Mouse (Mus musculus) left cerebral cortex, postnatal 36 days (tissue): Measurements from ENCODE around the gene Ptpn9. TPM values are rescaled to one million over a fixed set of nuclear protein-coding genes. Genes with fewer than 3 reads are reported as not detected.
A peak's percentile ranks its signal among the peaks of the same experiment; 100 is the strongest.

Source experiments
- DNase-seq, 2 experiments: peaks; one replicate each; pipeline ENCODE4 v3.0.0; 2021 to 2022; ENCODE audit warnings: low spot score in 2 of 2, mixed read lengths in 1 of 2
- intact Hi-C: fragments of 180-260 bp; cut with DNase I; formaldehyde crosslinking; loops from one replicate; pipeline ENCODE4 v1.15.1; 2025
- total RNA-seq, 2 experiments: library from RNA; stranded (reverse); gene quantifications; 2 replicates each; pipeline ENCODE4 v1.2.3; 2021

Gene Ptpn9
- total RNA-seq, 2 experiments from 2014 or later = 25.3 to 32.7 TPM

GRCm38 (mm10) chr9:57003011-57003410 is 8.3 kb downstream of the Ptpn9 start:
- intact Hi-C loops = no loop called here

GRCm38 (mm10) chr9:57012393-57012792 is 17.7 kb downstream of the Ptpn9 start:
- intact Hi-C loops = no loop called here
- DNase-seq = no peak

More at GRCm38 (mm10) chr9:57003011-57003410, 8.3 kb downstream of the Ptpn9 start:
- DNase-seq = no peak

- intact Hi-C loops = no loop called here
- no peak for DNase-seq
Observed at GRCm38 (mm10) chr9:57012895-57013294, 18.2 kb downstream of the Ptpn9 start.

- no peak for DNase-seq
- intact Hi-C loops = no loop called here
Observed at GRCm38 (mm10) chr9:57013756-57014155, 19.0 kb downstream of the Ptpn9 start.

- DNase-seq = no peak
- intact Hi-C loops = no loop called here
Observed at GRCm38 (mm10) chr9:57014766-57015165, 20.0 kb downstream of the Ptpn9 start.

- DNase-seq = no peak
- intact Hi-C loops = no loop called here
Observed at GRCm38 (mm10) chr9:57017631-57018030, 22.9 kb downstream of the Ptpn9 start.

- peak; percentile 28 to 35 for DNase-seq
- intact Hi-C loops = loop anchor here (5.0 kb wide), 1 partner anchor 34 kb away; no protein-coding TSS in a partner anchor
Observed at GRCm38 (mm10) chr9:57031756-57032155, 37.0 kb downstream of the Ptpn9 start.

- intact Hi-C loops = no loop called here
- DNase-seq = peak in 1 of 2 experiments; percentile 27
Observed at GRCm38 (mm10) chr9:57056237-57056636, 61.5 kb downstream of the Ptpn9 start.

GRCm38 (mm10) chr9:57064164-57064563 is 69.4 kb downstream of the Ptpn9 start:
- no peak for DNase-seq
- intact Hi-C loops = no loop called here

GRCm38 (mm10) chr9:57068266-57068665 is 73.5 kb downstream of the Ptpn9 start:
- intact Hi-C loops = no loop called here
- no peak for DNase-seq

- intact Hi-C loops = loop anchor here (5.0 kb wide), 1 partner anchor 118 kb away; the partner anchor contains the start of gene Snupn
- no peak for DNase-seq
Observed at GRCm38 (mm10) chr9:57070262-57070661, 75.5 kb downstream of the Ptpn9 start.

GRCm38 (mm10) chr9:57070800-57071545 is 76.2 kb downstream of the Ptpn9 start:
- intact Hi-C loops = loop anchor here (5.0 kb wide), 1 partner anchor 119 kb away; the partner anchor contains the start of gene Snupn
- DNase-seq = no peak

GRCm38 (mm10) chr9:57071801-57072351 is 77.2 kb downstream of the Ptpn9 start, which contains the start of gene Sin3a:
Gene Sin3a, plus strand, starts transcription at chr9:57072040.
- intact Hi-C loops = loop anchor here (5.0 kb wide), 1 partner anchor 120 kb away; the partner anchor contains the start of gene Snupn
- DNase-seq = peak; percentile 66 to 74

GRCm38 (mm10) chr9:57072526-57072988 is 77.8 kb downstream of the Ptpn9 start:
- DNase-seq = no peak
- intact Hi-C loops = loop anchor here (5.0 kb wide), 1 partner anchor 120 kb away; the partner anchor contains the start of gene Snupn

- peak; percentile 92 to 93 for DNase-seq
- intact Hi-C loops = loop anchor here (5.0 kb wide), 1 partner anchor 121 kb away; the partner anchor contains the start of gene Snupn
Observed at GRCm38 (mm10) chr9:57072989-57073789, 78.5 kb downstream of the Ptpn9 start.

GRCm38 (mm10) chr9:57073790-57074094 is 79.0 kb downstream of the Ptpn9 start:
- DNase-seq = no peak
- intact Hi-C loops = loop anchor here (5.0 kb wide), 1 partner anchor 121 kb away; the partner anchor contains the start of gene Snupn

- intact Hi-C loops = loop anchor here (5.0 kb wide), 1 partner anchor 122 kb away; the partner anchor contains the start of gene Snupn
- DNase-seq = no peak
Observed at GRCm38 (mm10) chr9:57074171-57074821, 79.6 kb downstream of the Ptpn9 start.

- intact Hi-C loops = loop anchor here (5.0 kb wide), 2 partner anchors 123 to 447 kb away; partner anchors contain the start of genes Cox5a and Snupn
- DNase-seq = peak in 1 of 2 experiments; percentile 64
Observed at GRCm38 (mm10) chr9:57074822-57075603, 80.3 kb downstream of the Ptpn9 start.
